Mouse (Mus musculus) kidney, embryonic 16.5 days (tissue): ENCODE measurements at regions not wholly inside any gene's neighbourhood (a gene's known extent, or its start where the extent isn't known, plus 50 kb on each side); places are given as distances from the start of the nearest gene placed in this dataset.

Source experiments
- ATAC-seq: fragments of 200-750 bp; cut with Nextera tagmentation; 2 replicates; pipeline ENCODE4 v1.8.0; 2017; ENCODE audit warnings: moderate TSS enrichment; ENCODE audit not compliant: low FRiP score, low TSS enrichment
- H3K27ac ChIP-seq: fragments of 300-500 bp; sonication (generic); 2 replicates; pipeline ENCODE4 v1.5.1; 2014; ENCODE audit warnings: low read length
- H3K27me3 ChIP-seq: fragments of 300-500 bp; sonication (generic); 2 replicates; pipeline ENCODE4 v1.6.1; 2014; ENCODE audit warnings: low read length, control low read depth, mixed read lengths; ENCODE audit not compliant: insufficient read depth
- H3K36me3 ChIP-seq: fragments of 300-500 bp; sonication (generic); 2 replicates; pipeline ENCODE4 v1.6.1; 2014; ENCODE audit warnings: low read length, control low read depth, mixed read lengths; ENCODE audit not compliant: insufficient read depth
- H3K4me1 ChIP-seq: fragments of 300-500 bp; sonication (generic); 2 replicates; pipeline ENCODE4 v1.6.1; 2014; ENCODE audit warnings: low read length, control low read depth, mixed read lengths; ENCODE audit not compliant: insufficient read depth
- H3K4me2 ChIP-seq: fragments of 300-500 bp; sonication (generic); replicated peaks from 2 replicates; pipeline ENCODE4 v1.6.1; 2014; ENCODE audit warnings: low read depth, low read length
- H3K4me3 ChIP-seq: fragments of 300-500 bp; sonication (generic); 2 replicates; pipeline ENCODE4 v1.5.1; 2014; ENCODE audit warnings: mild to moderate bottlenecking, low read length
- H3K9ac ChIP-seq: fragments of 300-500 bp; sonication (generic); replicated peaks from 2 replicates; pipeline ENCODE4 v1.6.1; 2014; ENCODE audit warnings: low read length
- H3K9me3 ChIP-seq: fragments of 300-500 bp; sonication (generic); 2 replicates; pipeline ENCODE4 v1.6.1; 2016; ENCODE audit warnings: low read length, control low read depth
- WGBS: fragments of 180-500 bp; shearing (Covaris S2); extraction: QIAGEN DNeasy Blood & Tissue Kit; methylation state at CpG from one replicate; pipeline ENCODE4 v1.1.7; 2014; 5-methylcytosine and 5-hydroxymethylcytosine counted together

DNA sequence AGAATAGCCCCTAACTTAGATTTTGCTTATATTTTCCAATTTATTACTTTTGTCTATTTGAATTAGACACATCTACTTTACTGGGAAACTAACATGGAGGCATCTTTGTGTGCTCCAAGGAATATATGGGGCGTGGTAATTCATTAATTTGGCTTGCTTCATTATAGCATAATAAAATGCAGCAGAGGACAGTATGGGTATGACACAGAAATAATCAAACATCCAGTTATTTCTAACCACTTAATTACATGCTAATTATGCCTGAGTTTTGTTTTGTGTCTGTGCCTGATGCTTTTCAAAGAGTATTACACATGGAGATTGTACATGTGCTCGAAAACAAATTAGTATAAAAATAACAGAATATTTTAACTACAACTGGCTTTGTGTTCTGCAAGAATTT lies 438.0 kb upstream of the Adgrl4 start:
- no peaks in the 10 kb centered on the region for H3K4me1 ChIP-seq
- no peaks in the 10 kb centered on the region for H3K9me3 ChIP-seq
- H3K27me3 ChIP-seq = no peaks in the 10 kb centered on the region
- WGBS = 83% methylated on average over 2 of the region's 2 CpGs
- H3K27ac ChIP-seq = no peak overlapping the region
- no peak overlapping the region for H3K9ac ChIP-seq
- no peak overlapping the region for H3K4me3 ChIP-seq
- ATAC-seq = no peak
- no peak overlapping the region for H3K4me2 ChIP-seq
- no peaks in the 10 kb centered on the region for H3K36me3 ChIP-seq

DNA sequence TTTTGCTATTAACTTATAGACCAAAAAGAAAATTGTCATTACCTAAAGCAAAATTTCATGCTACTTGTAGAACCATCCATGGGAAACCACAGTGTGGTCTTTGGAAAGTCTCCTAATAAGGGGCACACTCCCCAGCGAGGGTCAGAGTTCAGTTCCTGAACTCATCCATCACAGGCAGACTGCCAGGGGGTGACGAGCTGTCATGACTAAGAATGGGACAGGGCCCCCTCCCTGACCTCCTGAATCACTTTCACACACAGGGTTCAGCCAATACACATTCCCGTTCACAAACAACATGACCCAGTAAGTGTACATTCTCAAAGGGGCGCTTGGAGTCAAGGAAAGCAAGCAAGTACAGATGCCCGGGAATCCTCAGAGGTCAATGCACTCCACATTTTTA lies 437.5 kb upstream of the Adgrl4 start:
- Histone ChIP-seq H3K4me2 (no peak overlapping the region), H3K27ac (no peak overlapping the region), H3K36me3 (no peaks in the 10 kb centered on the region), H3K9me3 (no peaks in the 10 kb centered on the region), H3K4me3 (no peak overlapping the region), H3K4me1 (no peaks in the 10 kb centered on the region), H3K9ac (no peak overlapping the region), H3K27me3 (no peaks in the 10 kb centered on the region)
- WGBS = 30% methylated on average over 5 of the region's 5 CpGs
- no peak for ATAC-seq

DNA sequence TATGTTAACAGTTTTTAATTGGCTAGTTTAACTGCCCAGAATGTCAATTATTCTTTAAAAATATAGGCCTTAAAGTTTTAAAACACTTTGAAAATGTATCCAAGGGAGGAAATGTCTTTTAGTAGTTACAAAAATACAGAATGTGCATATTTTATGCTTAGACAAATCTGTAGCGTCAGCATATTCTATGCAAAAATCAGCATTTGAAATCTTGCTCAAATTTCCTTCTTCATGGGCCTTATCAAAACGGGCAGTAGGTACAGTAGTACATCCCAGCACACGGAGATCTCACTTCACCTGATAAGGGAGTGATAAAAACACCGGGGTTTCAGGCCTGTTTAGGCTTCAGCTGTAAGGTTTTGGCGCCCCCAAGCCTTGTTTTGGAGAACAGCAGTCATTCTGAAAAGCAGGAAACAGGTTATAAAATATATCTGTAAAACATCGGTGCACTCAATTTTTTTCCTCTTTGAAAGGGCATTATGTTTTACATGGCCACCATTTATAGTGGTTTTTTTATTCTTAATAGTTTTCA lies 435.7 kb upstream of the Adgrl4 start:
- Histone ChIP-seq H3K9ac (no peak overlapping the region), H3K4me1 (no peaks in the 10 kb centered on the region), H3K27me3 (no peaks in the 10 kb centered on the region), H3K4me2 (no peak overlapping the region), H3K4me3 (no peak overlapping the region), H3K9me3 (no peaks in the 10 kb centered on the region), H3K36me3 (no peaks in the 10 kb centered on the region), H3K27ac (no peak overlapping the region)
- 28% methylated on average over 6 of the region's 6 CpGs for WGBS
- ATAC-seq = no peak

DNA sequence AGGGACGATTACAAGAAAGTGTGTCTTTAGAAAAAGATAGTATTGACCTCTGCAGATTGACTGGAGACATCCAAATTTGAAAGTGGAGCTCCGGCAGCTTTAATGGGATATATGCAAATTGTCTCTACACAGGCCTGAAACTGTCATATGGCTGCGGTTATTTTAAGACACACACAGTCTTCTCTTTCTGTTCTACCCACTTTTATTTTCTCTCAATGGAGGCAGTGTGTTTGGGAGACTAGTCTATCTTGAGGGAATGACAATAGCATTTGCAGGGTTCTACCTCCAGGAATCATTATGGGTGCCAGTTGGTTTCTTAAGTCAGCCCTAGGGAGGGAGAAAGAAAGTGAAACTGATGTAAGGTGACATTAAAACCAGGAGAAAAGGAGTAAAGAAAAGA lies 434.2 kb upstream of the Adgrl4 start:
- Histone ChIP-seq H3K9me3 (no peaks in the 10 kb centered on the region), H3K9ac (no peak overlapping the region), H3K4me2 (no peak overlapping the region), H3K27ac (no peak overlapping the region), H3K36me3 (no peaks in the 10 kb centered on the region), H3K27me3 (no peaks in the 10 kb centered on the region), H3K4me1 (no peaks in the 10 kb centered on the region), H3K4me3 (no peak overlapping the region)
- 89% methylated on average over 3 of the region's 3 CpGs for WGBS
- no peak for ATAC-seq

DNA sequence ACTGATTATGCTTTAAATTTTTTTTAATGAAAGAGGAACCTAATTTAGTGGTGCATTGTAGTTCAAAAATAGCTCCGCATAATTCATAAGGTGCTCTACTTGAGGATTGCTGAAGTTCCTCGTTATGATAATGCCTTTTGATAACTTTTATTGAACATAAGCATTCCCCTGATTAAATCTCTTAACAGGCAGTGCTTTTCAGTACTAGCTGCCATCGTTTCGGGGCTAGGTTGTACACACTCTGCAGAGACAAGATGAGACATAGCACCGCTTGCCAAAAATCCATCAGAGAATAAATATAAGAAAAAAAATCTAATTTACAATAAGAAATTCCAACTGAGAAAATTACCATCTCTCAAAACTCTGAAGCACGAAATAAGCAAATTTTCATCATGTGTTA lies 433.7 kb upstream of the Adgrl4 start:
- no peak for ATAC-seq
- Histone ChIP-seq H3K9me3 (no peaks in the 10 kb centered on the region), H3K4me1 (no peaks in the 10 kb centered on the region), H3K4me2 (no peak overlapping the region), H3K27me3 (no peaks in the 10 kb centered on the region), H3K9ac (no peak overlapping the region), H3K36me3 (no peaks in the 10 kb centered on the region), H3K4me3 (no peak overlapping the region), H3K27ac (no peak overlapping the region)
- WGBS = 83% methylated on average over 6 of the region's 6 CpGs

GRCm38 (mm10) chr3:151020014-151020413 lies 417.7 kb upstream of the Adgrl4 start:
- no peak overlapping the region for H3K4me3 ChIP-seq
- H3K4me1 ChIP-seq = no peaks in the 10 kb centered on the region
- no peak for ATAC-seq
- H3K9ac ChIP-seq = no peak overlapping the region
- H3K4me2 ChIP-seq = no peak overlapping the region
- H3K27me3 ChIP-seq = no peaks in the 10 kb centered on the region
- H3K27ac ChIP-seq = no peak overlapping the region
- H3K9me3 ChIP-seq = no peaks in the 10 kb centered on the region
- no peaks in the 10 kb centered on the region for H3K36me3 ChIP-seq
- WGBS = 51% methylated on average over 3 of the region's 3 CpGs

DNA sequence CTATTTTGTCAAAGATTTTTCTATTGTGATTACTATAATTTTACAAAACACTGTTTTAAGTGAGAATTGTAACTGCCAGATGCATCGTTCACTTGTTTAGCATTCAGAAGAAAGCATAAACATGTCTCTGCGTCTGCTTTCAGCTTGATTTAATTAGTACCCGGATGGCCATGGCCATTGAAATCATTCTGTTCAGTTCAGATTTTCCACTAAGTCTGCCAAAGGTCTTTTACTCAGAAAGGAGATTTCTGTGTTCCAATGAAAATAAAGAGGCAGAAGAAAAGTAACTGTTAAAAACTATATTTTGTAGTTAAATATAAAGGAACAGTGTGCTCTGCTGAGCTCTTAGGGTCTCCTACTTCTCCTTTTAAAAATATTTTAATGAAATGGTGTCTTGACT lies 380.2 kb upstream of the Adgrl4 start:
- 79% methylated on average over 3 of the region's 3 CpGs for WGBS

DNA sequence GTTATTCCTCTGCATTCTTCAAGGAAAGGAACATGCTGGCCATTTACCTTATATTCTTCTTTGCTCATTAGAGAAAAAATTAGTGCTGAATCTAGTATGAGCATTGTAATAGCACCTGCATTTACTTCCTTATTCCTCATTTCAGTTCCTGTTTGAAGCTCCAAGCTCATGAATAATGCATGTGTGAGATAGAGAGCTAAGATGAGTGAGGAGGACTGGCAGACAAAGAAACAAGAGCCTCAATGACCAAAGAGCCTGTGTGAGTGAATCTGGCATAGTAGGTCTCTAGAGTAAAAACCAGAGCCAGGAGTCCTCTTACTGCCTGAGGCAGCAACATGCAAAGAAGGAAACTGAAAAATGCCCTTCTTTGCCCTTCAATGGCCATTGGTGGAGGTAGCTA lies 365.4 kb upstream of the Adgrl4 start:
- H3K9me3 ChIP-seq = no peaks in the 10 kb centered on the region
- H3K27ac ChIP-seq = no peak overlapping the region
- no peaks in the 10 kb centered on the region for H3K4me1 ChIP-seq
- H3K4me2 ChIP-seq = no peak overlapping the region
- H3K4me3 ChIP-seq = no peak overlapping the region
- no peaks in the 10 kb centered on the region for H3K36me3 ChIP-seq
- no peak for ATAC-seq
- no peaks in the 10 kb centered on the region for H3K27me3 ChIP-seq
- no peak overlapping the region for H3K9ac ChIP-seq

More for the DNA sequence above, 380.2 kb upstream of the Adgrl4 start:
- Histone ChIP-seq H3K4me1 (no peaks in the 10 kb centered on the region), H3K36me3 (no peaks in the 10 kb centered on the region), H3K4me3 (no peak overlapping the region), H3K27ac (no peak overlapping the region), H3K4me2 (no peak overlapping the region), H3K27me3 (no peaks in the 10 kb centered on the region), H3K9ac (no peak overlapping the region), H3K9me3 (no peaks in the 10 kb centered on the region)
- ATAC-seq = no peak

GRCm38 (mm10) chr3:151116831-151117230 lies 320.9 kb upstream of the Adgrl4 start:
- Histone ChIP-seq H3K36me3 (no peaks in the 10 kb centered on the region), H3K27ac (no peak overlapping the region), H3K4me2 (no peak overlapping the region), H3K4me3 (no peak overlapping the region), H3K9me3 (no peaks in the 10 kb centered on the region), H3K27me3 (no peaks in the 10 kb centered on the region), H3K4me1 (no peaks in the 10 kb centered on the region), H3K9ac (no peak overlapping the region)
- ATAC-seq = no peak
- 79% methylated on average over 3 of the region's 3 CpGs for WGBS

DNA sequence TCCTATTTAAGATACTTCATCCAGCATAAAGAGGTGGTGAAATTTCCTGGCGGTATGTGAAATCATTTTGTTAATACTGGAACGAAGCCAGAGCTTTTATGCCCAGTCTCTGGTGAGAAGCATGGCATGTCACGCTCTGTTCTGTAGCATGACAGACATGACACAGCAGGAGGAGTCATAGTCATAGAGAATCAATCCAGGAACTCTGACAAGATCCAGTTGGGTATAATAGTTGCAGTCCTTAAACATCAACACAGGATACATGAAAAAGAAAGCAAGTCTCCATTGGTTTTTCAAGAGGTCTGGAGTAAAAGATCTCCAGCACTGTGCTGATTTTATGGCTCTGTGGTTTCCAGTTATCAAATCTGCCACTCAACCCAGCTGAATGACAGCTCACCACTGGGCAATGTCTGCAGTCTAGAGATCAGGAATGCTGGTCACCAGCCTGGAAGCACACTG lies 320.1 kb upstream of the Adgrl4 start:
- Histone ChIP-seq H3K4me3 (no peak overlapping the region), H3K27me3 (no peaks in the 10 kb centered on the region), H3K36me3 (no peaks in the 10 kb centered on the region), H3K4me2 (no peak overlapping the region), H3K9me3 (no peaks in the 10 kb centered on the region), H3K27ac (no peak overlapping the region), H3K9ac (no peak overlapping the region), H3K4me1 (no peaks in the 10 kb centered on the region)
- WGBS = 63% methylated on average over 3 of the region's 3 CpGs
- no peak for ATAC-seq

DNA sequence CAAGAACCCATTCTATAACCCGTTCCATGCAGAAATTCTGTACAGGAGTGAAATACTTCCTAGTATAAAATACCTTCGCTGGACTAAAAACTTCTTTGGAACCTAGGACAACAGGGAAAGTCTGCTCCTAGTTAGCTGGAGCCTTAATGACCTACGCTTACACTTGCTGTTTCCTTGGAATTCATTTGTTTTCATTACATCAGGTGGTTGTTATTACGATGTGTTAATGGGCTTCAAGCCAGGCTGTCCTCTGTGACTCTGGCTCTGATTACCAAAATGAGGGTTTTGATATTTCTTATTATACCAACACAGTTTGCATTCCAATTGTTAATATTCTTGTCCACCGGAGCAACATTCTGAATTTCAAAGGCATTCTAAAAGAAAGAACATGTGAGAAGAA lies 313.6 kb upstream of the Adgrl4 start:
- no peak for ATAC-seq
- Histone ChIP-seq H3K27me3 (no peaks in the 10 kb centered on the region), H3K36me3 (no peaks in the 10 kb centered on the region), H3K9ac (no peak overlapping the region), H3K4me3 (no peak overlapping the region), H3K4me2 (no peak overlapping the region), H3K4me1 (no peaks in the 10 kb centered on the region), H3K27ac (no peak overlapping the region), H3K9me3 (no peaks in the 10 kb centered on the region)
- 69% methylated on average over 5 of the region's 5 CpGs for WGBS
